Mouse (Mus musculus) megakaryocyte, embryonic 14.5 days (primary cell): Measurements from ENCODE around the gene Msrb2. TPM values are rescaled to one million over a fixed set of nuclear protein-coding genes. Genes with fewer than 3 reads are reported as not detected.

ENCODE experiments used
- H3K27me3 ChIP-seq: replicated peaks from 2 replicates; pipeline ENCODE3; 2012; ENCODE audit warnings: inconsistent platforms
- H3K36me3 ChIP-seq: replicated peaks from 2 replicates; pipeline ENCODE3; 2012; ENCODE audit warnings: low read length, inconsistent platforms, mixed read lengths
- H3K4me1 ChIP-seq: 2 replicates; pipeline ENCODE4 v1.6.1; 2012; ENCODE audit warnings: inconsistent platforms
- H3K4me3 ChIP-seq: replicated peaks from 2 replicates; pipeline ENCODE3; 2012; ENCODE audit warnings: moderate library complexity, mild to moderate bottlenecking, inconsistent platforms
- H3K9me3 ChIP-seq: 2 replicates; pipeline ENCODE4 v1.6.1; 2012; ENCODE audit warnings: inconsistent platforms
- FLI1 ChIP-seq: IDR thresholded peaks from 2 replicates; pipeline ENCODE4 v1.6.1; 2012; ENCODE audit warnings: low read length, inconsistent platforms, mixed read lengths
- GATA1 ChIP-seq: IDR thresholded peaks from 3 replicates; pipeline ENCODE4 v1.6.1; 2012; ENCODE audit warnings: mixed read lengths, low read length, inconsistent platforms, borderline replicate concordance
- polyA plus RNA-seq: library from polyadenylated mRNA; stranded (reverse); fragments of >175 nt; gene quantifications from 2 replicates; pipeline ENCODE4 v1.2.3, GENCODE M21; 2012; ENCODE audit warnings: low replicate concordance; ENCODE audit not compliant: insufficient read depth

Msrb2 gene
- polyA plus RNA-seq, 1 experiment = 19.6 TPM

GRCm38 (mm10) chr2:19416066-19416465 is 44.8 kb downstream of the Msrb2 start:
- Histone ChIP-seq H3K36me3 (no peaks in the 10 kb centered on the region), H3K27me3 (peaks cover 19% of the 10 kb centered on the region), H3K9me3 (0 out of 2 replicates have a peak, but pooled peaks cover 3% of the 10 kb centered on the region), H3K4me1 (peaks cover 9% of the 10 kb centered on the region), H3K4me3 (no peak overlapping the region)
- no peak for TF ChIP-seq FLI1
- TF ChIP-seq GATA1 = no peak

GRCm38 (mm10) chr2:19419686-19420345 is 48.6 kb downstream of the Msrb2 start:
- TF ChIP-seq GATA1 = no peak
- no peak for TF ChIP-seq FLI1
- no peaks in the 10 kb centered on the region for H3K9me3 ChIP-seq

GRCm38 (mm10) chr2:19422226-19422625 is 51.0 kb downstream of the Msrb2 start:
- no peaks in the 10 kb centered on the region for H3K9me3 ChIP-seq
- no peak overlapping the region for H3K4me3 ChIP-seq
- no peaks in the 10 kb centered on the region for H3K36me3 ChIP-seq
- no peak for TF ChIP-seq FLI1
- no peak for TF ChIP-seq GATA1
- peaks cover 26% of the 10 kb centered on the region for H3K27me3 ChIP-seq
- H3K4me1 ChIP-seq = no peaks in the 10 kb centered on the region

More at GRCm38 (mm10) chr2:19419686-19420345, 48.6 kb downstream of the Msrb2 start:
- Histone ChIP-seq H3K4me1 (0 out of 2 replicates have a peak, but pooled peaks cover under 1% of the 10 kb centered on the region), H3K27me3 (peaks cover 21% of the 10 kb centered on the region), H3K36me3 (no peaks in the 10 kb centered on the region), H3K4me3 (no peak overlapping the region)

- Histone ChIP-seq H3K36me3 (no peaks in the 10 kb centered on the region), H3K9me3 (no peaks in the 10 kb centered on the region), H3K27me3 (peaks cover 30% of the 10 kb centered on the region), H3K4me1 (no peaks in the 10 kb centered on the region), H3K4me3 (no peak overlapping the region)
- no peak for TF ChIP-seq FLI1
- TF ChIP-seq GATA1 = no peak
Observed at GRCm38 (mm10) chr2:19423086-19423485, 51.8 kb downstream of the Msrb2 start.

GRCm38 (mm10) chr2:19429031-19429430 is 57.8 kb downstream of the Msrb2 start:
- TF ChIP-seq FLI1 = no peak
- TF ChIP-seq GATA1 = no peak
- H3K27me3 ChIP-seq = peaks cover 67% of the 10 kb centered on the region

GRCm38 (mm10) chr2:19429691-19430690 is 58.8 kb downstream of the Msrb2 start:
- peaks cover 17% of the 10 kb centered on the region; the same call in 1 of the 2 replicates for H3K4me1 ChIP-seq
- no peaks in the 10 kb centered on the region for H3K36me3 ChIP-seq
- peaks cover 3% of the 10 kb centered on the region; the same call in 1 of the 2 replicates for H3K9me3 ChIP-seq
- no peak for TF ChIP-seq GATA1
- TF ChIP-seq FLI1 = no peak
- no peak overlapping the region for H3K4me3 ChIP-seq
- peaks cover 71% of the 10 kb centered on the region for H3K27me3 ChIP-seq

More at GRCm38 (mm10) chr2:19429031-19429430, 57.8 kb downstream of the Msrb2 start:
- Histone ChIP-seq H3K36me3 (no peaks in the 10 kb centered on the region), H3K9me3 (peaks cover 3% of the 10 kb centered on the region; the same call in 1 of the 2 replicates), H3K4me1 (peaks cover 17% of the 10 kb centered on the region; the same call in 1 of the 2 replicates), H3K4me3 (no peak overlapping the region)

GRCm38 (mm10) chr2:19430746-19431145 is 59.5 kb downstream of the Msrb2 start:
- H3K4me1 ChIP-seq = peaks cover 17% of the 10 kb centered on the region; the same call in 1 of the 2 replicates
- H3K27me3 ChIP-seq = peaks cover 71% of the 10 kb centered on the region
- TF ChIP-seq FLI1 (no peak), GATA1 (no peak)
- no peak overlapping the region for H3K4me3 ChIP-seq
- H3K36me3 ChIP-seq = no peaks in the 10 kb centered on the region
- peaks cover 3% of the 10 kb centered on the region; the same call in 1 of the 2 replicates for H3K9me3 ChIP-seq

- TF ChIP-seq FLI1 (no peak), GATA1 (no peak)
- H3K4me3 ChIP-seq = no peak overlapping the region
- H3K27me3 ChIP-seq = peaks cover 74% of the 10 kb centered on the region
- H3K4me1 ChIP-seq = peaks cover 17% of the 10 kb centered on the region; the same call in 1 of the 2 replicates
- H3K36me3 ChIP-seq = no peaks in the 10 kb centered on the region
- H3K9me3 ChIP-seq = peaks cover 3% of the 10 kb centered on the region; the same call in 1 of the 2 replicates
Observed at GRCm38 (mm10) chr2:19431186-19431585, 59.9 kb downstream of the Msrb2 start.

- Histone ChIP-seq H3K4me3 (no peak overlapping the region), H3K36me3 (no peaks in the 10 kb centered on the region), H3K9me3 (peaks cover 3% of the 10 kb centered on the region; the same call in 1 of the 2 replicates), H3K27me3 (peaks cover 70% of the 10 kb centered on the region), H3K4me1 (peaks cover 17% of the 10 kb centered on the region; the same call in 1 of the 2 replicates)
- TF ChIP-seq GATA1 = no peak
- no peak for TF ChIP-seq FLI1
Observed at GRCm38 (mm10) chr2:19431614-19432323, 60.5 kb downstream of the Msrb2 start.
